ENCODE assay signal across 7 mouse cellular contexts in genomic region chr2:155764679-155765418, GRCm38 (mm10). TPM values are rescaled to one million over a fixed set of nuclear protein-coding genes. Genes with fewer than 3 reads are reported as not detected.
DNase-seq lines count a peak whose midpoint lies in the region; ATAC-seq and TF ChIP-seq lines count a peak whose summit lies in the region.

No protein-coding gene starts in this region.

- H3K27ac ChIP-seq in bone marrow, adult 2 months (ENCODE audit: control insufficient read depth, insufficient read depth, low read depth, low read length, poor library complexity) = no peak overlapping the region
- no peak overlapping the region for H3K27ac ChIP-seq in embryonic facial prominence, embryonic 13.5 days
- H3K27ac ChIP-seq in heart, embryonic 11.5 days (ENCODE audit: low read depth, low read length) = no peak overlapping the region

- peaks cover 18% of the 10 kb centered on the region for H3K4me1 ChIP-seq in G1E (ENCODE audit: insufficient read depth, low read depth, low read length)
- no peaks in the 10 kb centered on the region for H3K4me1 ChIP-seq in bone marrow, adult 2 months (ENCODE audit: control insufficient read depth, insufficient read depth, low read length)
- no peaks in the 10 kb centered on the region for H3K4me1 ChIP-seq in embryonic facial prominence, embryonic 13.5 days
- no peaks in the 10 kb centered on the region for H3K4me1 ChIP-seq in heart, embryonic 11.5 days (ENCODE audit: control insufficient read depth, insufficient read depth, low read length)

- no peak overlapping the region for H3K4me3 ChIP-seq in G1E (ENCODE audit: low read depth, low read length)
- no peak overlapping the region for H3K4me3 ChIP-seq in bone marrow, adult 2 months (replicated peaks; ENCODE audit: control insufficient read depth, low read depth, low read length)
- H3K4me3 ChIP-seq in embryonic facial prominence, embryonic 13.5 days = no peak overlapping the region
- H3K4me3 ChIP-seq in heart, embryonic 11.5 days (ENCODE audit: low read depth, low read length) = no peak overlapping the region

- TF ChIP-seq POLR2A in bone marrow, adult 2 months (IDR thresholded peaks at IDR 0.05; ENCODE audit: borderline replicate concordance, control insufficient read depth, low read depth, low read length) = no peak

- H3K9ac ChIP-seq in embryonic facial prominence, embryonic 13.5 days = 0 out of 2 replicates have a peak overlapping the region, but pooled peaks have one; percentile 21
- no peak overlapping the region for H3K9ac ChIP-seq in heart, embryonic 11.5 days (ENCODE audit: low read depth, low read length)

- H3K4me2 ChIP-seq in embryonic facial prominence, embryonic 13.5 days = no peak overlapping the region
- H3K4me2 ChIP-seq in heart, embryonic 11.5 days = peak overlapping the region; percentile 29; the same call in 1 of the 2 replicates

- TF ChIP-seq CTCF in G1E (IDR thresholded peaks at IDR 0.05; ENCODE audit: low read depth, low read length) = peak; percentile 33; the same call in 1 of the 2 replicates
- TF ChIP-seq CTCF in bone marrow, adult 2 months (IDR thresholded peaks at IDR 0.05; ENCODE audit: control insufficient read depth, insufficient read depth, low read length) = peak; percentile 53

- DNase-seq in G1E (ENCODE audit: low spot score) = peak; percentile 31
- DNase-seq in kidney, postnatal 4 days = peak; percentile 80 to 82
- peak; percentile 85 for DNase-seq in lung, postnatal 14 days
- DNase-seq in right cerebral cortex, postnatal 4 days = peak; percentile 82

- no peaks in the 10 kb centered on the region for H3K36me3 ChIP-seq in G1E (replicated peaks)
- H3K36me3 ChIP-seq in embryonic facial prominence, embryonic 13.5 days = no peaks in the 10 kb centered on the region
- H3K36me3 ChIP-seq in heart, embryonic 11.5 days (ENCODE audit: control insufficient read depth, insufficient read depth, low read length) = no peaks in the 10 kb centered on the region

- no peak for ATAC-seq in G1E (ENCODE audit: extremely low read depth, insufficient number of reproducible peaks, low FRiP score, poor library complexity, severe bottlenecking)
- ATAC-seq in embryonic facial prominence, embryonic 13.5 days (ENCODE audit: insufficient number of reproducible peaks, insufficient read depth, low FRiP score, low TSS enrichment, low read depth) = no peak
- ATAC-seq in heart, embryonic 11.5 days (replicated peaks; ENCODE audit: insufficient number of reproducible peaks, low FRiP score, low TSS enrichment) = no peak

- 66% methylated on average over 13 of the region's 13 CpGs for WGBS in bone marrow, adult 2 months
- 52% methylated on average over 13 of the region's 13 CpGs for WGBS in embryonic facial prominence, embryonic 13.5 days
- 47% methylated on average over 13 of the region's 13 CpGs for WGBS in heart, embryonic 11.5 days (ENCODE audit: insufficient replicate concordance)

- H3K9me3 ChIP-seq in G1E (replicated peaks) = no peaks in the 10 kb centered on the region
- H3K9me3 ChIP-seq in embryonic facial prominence, embryonic 13.5 days = no peaks in the 10 kb centered on the region
- no peaks in the 10 kb centered on the region for H3K9me3 ChIP-seq in heart, embryonic 11.5 days (replicated peaks; ENCODE audit: control insufficient read depth, low read length)

- peaks cover 23% of the 10 kb centered on the region for H3K27me3 ChIP-seq in G1E (ENCODE audit: insufficient read depth, low read length)
- H3K27me3 ChIP-seq in embryonic facial prominence, embryonic 13.5 days = 0 out of 2 replicates have a peak, but pooled peaks cover 7% of the 10 kb centered on the region
- peaks cover 7% of the 10 kb centered on the region; the same call in 1 of the 2 replicates for H3K27me3 ChIP-seq in heart, embryonic 11.5 days (ENCODE audit: control insufficient read depth, insufficient read depth, low read length)

RNA-seq across cellular contexts. Expression of gene Mmp24, which starts 10.3 kb away (rescaled TPM):
- not detected in 2 replicates for total RNA-seq in G1E (2014; fragmentation: Nextera tagmentation)
- total RNA-seq in G1E (2017) = 0.05 and 0.12 TPM in 2 replicates
- not detected in 2 replicates for polyA plus RNA-seq in G1E (2012)
- not detected in 2 replicates for polyA plus RNA-seq in bone marrow, adult 2 months (2011; ENCODE audit: insufficient read depth, insufficient read length, low replicate concordance, missing spikeins)
- polyA plus RNA-seq in embryonic facial prominence, embryonic 13.5 days (2015; fragmentation: Nextera tagmentation; extraction: Ambion mirVana) = 0.14 and 0.32 TPM in 2 replicates
- 0.04 TPM in 1 of 2 replicates, not detected in the other for polyA plus RNA-seq in heart, embryonic 11.5 days (2014; fragmentation: Nextera tagmentation; extraction: Ambion mirVana)

RNA-seq across cellular contexts. Expression of gene Procr, which starts 13.9 kb away (rescaled TPM):
- total RNA-seq in G1E (2014; fragmentation: Nextera tagmentation) (not detected in 2 replicates), G1E (2017) (0.12 and 1.5 TPM in 2 replicates)
- polyA plus RNA-seq in G1E (2012) = 0.07 and 0.15 TPM in 2 replicates
- 1.6 TPM in 1 of 2 replicates, not detected in the other for polyA plus RNA-seq in bone marrow, adult 2 months (2011; ENCODE audit: insufficient read depth, insufficient read length, low replicate concordance, missing spikeins)
- polyA plus RNA-seq in embryonic facial prominence, embryonic 13.5 days (2015; fragmentation: Nextera tagmentation; extraction: Ambion mirVana) = 4.9 and 7.0 TPM in 2 replicates
- polyA plus RNA-seq in heart, embryonic 11.5 days (2014; fragmentation: Nextera tagmentation; extraction: Ambion mirVana) = 8.6 and 9.2 TPM in 2 replicates

RNA-seq across cellular contexts. Expression of gene Gm17581, which starts 29.2 kb away (rescaled TPM):
- total RNA-seq in G1E (2014; fragmentation: Nextera tagmentation) = not detected in 2 replicates
- total RNA-seq in G1E (2017) = not detected in 2 replicates
- polyA plus RNA-seq in G1E (2012) = not detected in 2 replicates
- not detected in 2 replicates for polyA plus RNA-seq in bone marrow, adult 2 months (2011; ENCODE audit: insufficient read depth, insufficient read length, low replicate concordance, missing spikeins)
- polyA plus RNA-seq in embryonic facial prominence, embryonic 13.5 days (2015; fragmentation: Nextera tagmentation; extraction: Ambion mirVana) = not detected in 2 replicates
- not detected in 2 replicates for polyA plus RNA-seq in heart, embryonic 11.5 days (2014; fragmentation: Nextera tagmentation; extraction: Ambion mirVana)

RNA-seq across cellular contexts. Expression of gene Edem2, which starts 35.6 kb away (rescaled TPM):
- 36.9 and 42.3 TPM in 2 replicates for total RNA-seq in G1E (2014; fragmentation: Nextera tagmentation)
- total RNA-seq in G1E (2017) = 33.8 and 36.8 TPM in 2 replicates
- polyA plus RNA-seq in G1E (2012) = 38.3 and 48.3 TPM in 2 replicates
- 13.1 and 17.6 TPM in 2 replicates for polyA plus RNA-seq in bone marrow, adult 2 months (2011; ENCODE audit: insufficient read depth, insufficient read length, low replicate concordance, missing spikeins)
- polyA plus RNA-seq in embryonic facial prominence, embryonic 13.5 days (2015; fragmentation: Nextera tagmentation; extraction: Ambion mirVana) = 27.5 and 32.5 TPM in 2 replicates
- polyA plus RNA-seq in heart, embryonic 11.5 days (2014; fragmentation: Nextera tagmentation; extraction: Ambion mirVana) = 28.6 and 28.8 TPM in 2 replicates

RNA-seq across cellular contexts. Expression of gene BC029722, which starts 54.4 kb away (rescaled TPM):
- 9.2 and 12.8 TPM in 2 replicates for total RNA-seq in G1E (2014; fragmentation: Nextera tagmentation)
- 19.0 and 20.4 TPM in 2 replicates for total RNA-seq in G1E (2017)
- polyA plus RNA-seq in G1E (2012) = 36.3 and 45.0 TPM in 2 replicates
- polyA plus RNA-seq in bone marrow, adult 2 months (2011; ENCODE audit: insufficient read depth, insufficient read length, low replicate concordance, missing spikeins) = 7.8 and 17.8 TPM in 2 replicates
- polyA plus RNA-seq in embryonic facial prominence, embryonic 13.5 days (2015; fragmentation: Nextera tagmentation; extraction: Ambion mirVana) = 16.6 and 17.5 TPM in 2 replicates
- 5.6 and 5.7 TPM in 2 replicates for polyA plus RNA-seq in heart, embryonic 11.5 days (2014; fragmentation: Nextera tagmentation; extraction: Ambion mirVana)

Comparison
In these comparisons a context has a peak if more than half of its experiments do, and no peak if none do; other contexts are left out.
1. DNase-seq: peak in every context shown above with its lines; median percentile 85 in lung, postnatal 14 days; 82 in right cerebral cortex, postnatal 4 days; 81 in kidney, postnatal 4 days; 31 in G1E.